Mouse (Mus musculus): ENCODE data around the gene Bfsp1. TPM values are rescaled to one million over a fixed set of nuclear protein-coding genes. Genes with fewer than 3 reads are reported as not detected.

The Bfsp1 gene
- polyA plus RNA-seq, 1 experiment from 2014 or later: 1.1 TPM

Other genes with a start within 250 kb of the Bfsp1 start
- 455 and 462 TPM in 2 replicates for gene Dstn, start 52.1 kb upstream of the Bfsp1 start, polyA plus RNA-seq (2014; fragmentation: Nextera tagmentation; extraction: Ambion mirVana)
- 41.8 and 46.9 TPM in 2 replicates for gene Rrbp1, start 148.1 kb upstream of the Bfsp1 start, polyA plus RNA-seq (2014; fragmentation: Nextera tagmentation; extraction: Ambion mirVana)
- not detected in 2 replicates for gene Banf2, start 169.9 kb upstream of the Bfsp1 start, polyA plus RNA-seq (2014; fragmentation: Nextera tagmentation; extraction: Ambion mirVana)